Mouse (Mus musculus) left cerebral cortex, postnatal 4 days (tissue): Measurements from ENCODE around the gene Ccrl2. TPM values are rescaled to one million over a fixed set of nuclear protein-coding genes. Genes with fewer than 3 reads are reported as not detected.

Experiments used
- total RNA-seq, 2 experiments: library from RNA; stranded (reverse); gene quantifications; 2 replicates each; pipeline ENCODE4 v1.2.3; 2021

Gene Ccrl2
- total RNA-seq, 2 experiments from 2014 or later: 0.48 to 0.98 TPM

Other genes starting within 250 kb of the Ccrl2 start
- not detected for gene Prss44, start 243.5 kb downstream of the Ccrl2 start, total RNA-seq
- gene Prss43, start 230.8 kb downstream of the Ccrl2 start, total RNA-seq: not detected
- gene Prss45, start 222.9 kb downstream of the Ccrl2 start, total RNA-seq: under 1 TPM in 1 of 2 experiments, not detected in 1; 0.52 TPM
- not detected for gene Prss46, start 213.0 kb downstream of the Ccrl2 start, total RNA-seq
- gene Prss50, start 199.6 kb downstream of the Ccrl2 start, total RNA-seq: not detected
- 1 to 10 TPM; 4.4 to 5.9 TPM for gene Als2cl, start 177.6 kb downstream of the Ccrl2 start, total RNA-seq
- 1 to 10 TPM; 2.8 to 3.4 TPM for gene Tmie, start 177.4 kb downstream of the Ccrl2 start, total RNA-seq
- not detected for gene Fam240a, start 140.7 kb downstream of the Ccrl2 start, total RNA-seq
- gene Tdgf1, start 111.4 kb downstream of the Ccrl2 start, total RNA-seq: under 1 TPM in 1 of 2 experiments, not detected in 1; 0.54 TPM
- gene Lrrc2, start 106.0 kb downstream of the Ccrl2 start, total RNA-seq: under 1 TPM; 0.46 to 0.48 TPM
- gene Rtp3, start 66.9 kb downstream of the Ccrl2 start, total RNA-seq: under 1 TPM; 0.28 to 0.48 TPM
- gene Ltf, start 38.2 kb downstream of the Ccrl2 start, total RNA-seq: 1 to 10 TPM in 1 of 2 experiments, under 1 TPM in 1; 0.91 to 1.7 TPM
- gene Lrrfip2, start 60.1 kb upstream of the Ccrl2 start, total RNA-seq: 10 to 100 TPM; 37.9 to 45.8 TPM
- gene Mlh1, start 214.3 kb upstream of the Ccrl2 start, total RNA-seq: 10 to 100 TPM; 27.0 to 30.7 TPM
- 10 to 100 TPM; 84.9 to 85.6 TPM for gene Epm2aip1, start 214.4 kb upstream of the Ccrl2 start, total RNA-seq